Mouse (Mus musculus) layer of hippocampus, adult 2 months (tissue): ENCODE results near the gene Cog1. TPM values are rescaled to one million over a fixed set of nuclear protein-coding genes. Genes with fewer than 3 reads are reported as not detected.

Experiments used
- DNase-seq, 2 experiments: peaks; one replicate each; pipeline ENCODE4 v3.0.0; 2022; ENCODE audit warnings: low spot score in 2 of 2
- H3K27ac ChIP-seq: fragments of 200-600 bp; 2 replicates; pipeline ENCODE4 v1.8.1; 2022
- H3K4me3 ChIP-seq: fragments of 200-600 bp; 2 replicates; pipeline ENCODE4 v1.8.1; 2022; ENCODE audit warnings: mild to moderate bottlenecking
- CTCF ChIP-seq: fragments of 200-600 bp; conservative IDR thresholded peaks from 2 replicates; pipeline ENCODE4 v1.8.1; 2022; ENCODE audit warnings: antibody characterized with exemption, mild to moderate bottlenecking, moderate library complexity
- total RNA-seq, 2 experiments: library from RNA; stranded (reverse); gene quantifications; 2 replicates each; pipeline ENCODE4 v1.2.3; 2021

Gene Cog1
- total RNA-seq, 2 experiments from 2014 or later = 59.5 to 63.2 TPM

GRCm38 (mm10) chr11:113618672-113619419, 30.1 kb upstream of the Cog1 start, which contains the start of gene Sstr2:
Sstr2 (plus strand) TSS chr11:113619342.
- peak; percentile 73 to 82 for DNase-seq
- peak within 1 kb of the TSS; percentile 89 for H3K27ac ChIP-seq
- no peak for TF ChIP-seq CTCF
- peak within 1 kb of the TSS; percentile 71 for H3K4me3 ChIP-seq

GRCm38 (mm10) chr11:113619420-113620080, 29.4 kb upstream of the Cog1 start:
- DNase-seq = no peak
- Histone ChIP-seq H3K27ac (peak overlapping the region; percentile 89), H3K4me3 (peak overlapping the region; percentile 71)
- no peak for TF ChIP-seq CTCF

GRCm38 (mm10) chr11:113621001-113621400, 28.0 kb upstream of the Cog1 start:
- no peak for DNase-seq
- peak overlapping the region; percentile 41; the same call in 1 of the 2 replicates for H3K4me3 ChIP-seq
- TF ChIP-seq CTCF = no peak
- no peak overlapping the region for H3K27ac ChIP-seq

- no peak for TF ChIP-seq CTCF
- no peak overlapping the region for H3K4me3 ChIP-seq
- DNase-seq = no peak
- H3K27ac ChIP-seq = no peak overlapping the region
Observed at GRCm38 (mm10) chr11:113622028-113622427, 26.9 kb upstream of the Cog1 start.

- no peak overlapping the region for H3K4me3 ChIP-seq
- DNase-seq = no peak
- TF ChIP-seq CTCF = no peak
- H3K27ac ChIP-seq = no peak overlapping the region
Observed at GRCm38 (mm10) chr11:113625437-113625836, 23.5 kb upstream of the Cog1 start.

GRCm38 (mm10) chr11:113627785-113628184, 21.2 kb upstream of the Cog1 start:
- Histone ChIP-seq H3K4me3 (no peak overlapping the region), H3K27ac (no peak overlapping the region)
- DNase-seq = peak in 1 of 2 experiments; percentile 43
- peak; percentile 77 for TF ChIP-seq CTCF

GRCm38 (mm10) chr11:113630642-113631041, 18.3 kb upstream of the Cog1 start:
- peak; percentile 78 for TF ChIP-seq CTCF
- no peak for DNase-seq
- H3K27ac ChIP-seq = no peak overlapping the region
- H3K4me3 ChIP-seq = no peak overlapping the region

- H3K4me3 ChIP-seq = no peak overlapping the region
- TF ChIP-seq CTCF = no peak
- H3K27ac ChIP-seq = no peak overlapping the region
- DNase-seq = no peak
Observed at GRCm38 (mm10) chr11:113631302-113631701, 17.7 kb upstream of the Cog1 start.

- Histone ChIP-seq H3K27ac (no peak overlapping the region), H3K4me3 (no peak overlapping the region)
- no peak for TF ChIP-seq CTCF
- DNase-seq = no peak
Observed at GRCm38 (mm10) chr11:113631862-113632261, 17.1 kb upstream of the Cog1 start.

GRCm38 (mm10) chr11:113632303-113632702, 16.7 kb upstream of the Cog1 start:
- Histone ChIP-seq H3K4me3 (no peak overlapping the region), H3K27ac (no peak overlapping the region)
- peak; percentile 19 for TF ChIP-seq CTCF
- no peak for DNase-seq

GRCm38 (mm10) chr11:113633398-113633797, 15.6 kb upstream of the Cog1 start:
- no peak overlapping the region for H3K27ac ChIP-seq
- DNase-seq = no peak
- TF ChIP-seq CTCF = no peak
- H3K4me3 ChIP-seq = no peak overlapping the region

- Histone ChIP-seq H3K4me3 (no peak overlapping the region), H3K27ac (no peak overlapping the region; the same call in 1 of the 2 replicates)
- no peak for TF ChIP-seq CTCF
- no peak for DNase-seq
Observed at GRCm38 (mm10) chr11:113634699-113635121, 14.3 kb upstream of the Cog1 start.

GRCm38 (mm10) chr11:113638680-113639079, 10.3 kb upstream of the Cog1 start:
- no peak overlapping the region for H3K4me3 ChIP-seq
- no peak overlapping the region for H3K27ac ChIP-seq
- no peak for DNase-seq
- TF ChIP-seq CTCF = no peak
